ENCODE assay signal across 17 mouse cellular contexts in genomic region chr12:65216404-65216840, GRCm38 (mm10). TPM values are rescaled to one million over a fixed set of nuclear protein-coding genes. Genes with fewer than 3 reads are reported as not detected.
DNase-seq lines count a peak whose midpoint lies in the region; ATAC-seq and TF ChIP-seq lines count a peak whose summit lies in the region.
"Had no signal": no experiment of that assay in that cellular context is flagged by ENCODE, and none has a peak within 500 bp of the region (broad histone marks: within the 10 kb centered on the region; RNA-seq: fewer than 3 reads in every experiment).

No protein-coding gene starts in this region.

- TF ChIP-seq CTCF in CH12.LX (conservative IDR thresholded peaks at IDR 0.05 in 1 of 2, IDR thresholded peaks at IDR 0.05 in 1 of 2; ENCODE audit: low read depth in 2 of 2, low read length in 2 of 2) = no peak

- H3K4me2 ChIP-seq in CH12.LX (ENCODE audit: insufficient read depth, low read depth, poor library complexity, severe bottlenecking) = no peak overlapping the region
- H3K4me2 ChIP-seq in hindbrain, embryonic 12.5 days (replicated peaks) = no peak overlapping the region
- H3K4me2 ChIP-seq: heart, embryonic 11.5 days; limb, embryonic 15.5 days had no signal

- in situ Hi-C loops in CH12.LX (cut with MboI; ENCODE audit: low pct_ligation_motif_present, low pct_unique_long_range_greater_than_20kb, low sequenced_read_pairs) = no loop called here

- H3K79me2 ChIP-seq in CH12.LX (replicated peaks; ENCODE audit: control insufficient read depth, extremely low read depth, insufficient read depth, poor library complexity, severe bottlenecking) = no peaks in the 10 kb centered on the region

- WGBS in hindbrain, embryonic 12.5 days = 55% methylated on average over 6 of the region's 6 CpGs

- dilution Hi-C loops in CH12.LX (cut with MboI; ENCODE audit: extremely low pct_ligation_motif_present, extremely low pct_unique_long_range_greater_than_20kb, low sequenced_read_pairs) = no loop called here

- H3K9me3 ChIP-seq in CH12.LX (replicated peaks; ENCODE audit: low read length) = no peaks in the 10 kb centered on the region
- no peaks in the 10 kb centered on the region for H3K9me3 ChIP-seq in hindbrain, embryonic 12.5 days (replicated peaks)
- H3K9me3 ChIP-seq: limb, embryonic 15.5 days had no signal

- peaks cover 0 to 8% of the 10 kb centered on the region in 2 experiments; a peak in 2 of 4 replicates for H3K4me1 ChIP-seq in CH12.LX (ENCODE audit: control insufficient read depth in 1 of 2, insufficient read depth in 2 of 2)
- peaks cover 2% of the 10 kb centered on the region; the same call in 1 of the 2 replicates for H3K4me1 ChIP-seq in hindbrain, embryonic 12.5 days
- H3K4me1 ChIP-seq: limb, embryonic 15.5 days had no signal

- no peak for TF ChIP-seq RAD21 in CH12.LX (IDR thresholded peaks at IDR 0.05; ENCODE audit: low read depth, low read length)

- no peak overlapping the region for H3K4me3 ChIP-seq in CH12.LX (replicated peaks in 1 of 3; ENCODE audit: low read depth in 2 of 3, low read length in 2 of 3, poor library complexity in 1 of 3)
- no peak overlapping the region for H3K4me3 ChIP-seq in hindbrain, embryonic 12.5 days
- H3K4me3 ChIP-seq: erythroblast, embryonic 14.5 days; gastrocnemius, adult 2 months; limb, embryonic 15.5 days; myocyte had no signal

- H3K36me3 ChIP-seq in CH12.LX (replicated peaks in 1 of 2; ENCODE audit: control insufficient read depth in 1 of 2, insufficient read depth in 1 of 2, low read length in 1 of 2) = no peaks in the 10 kb centered on the region
- H3K36me3 ChIP-seq in hindbrain, embryonic 12.5 days = no peaks in the 10 kb centered on the region
- H3K36me3 ChIP-seq: limb, embryonic 15.5 days had no signal

- DNase-seq in CH12.LX (ENCODE audit: extremely low read depth) (peak; percentile 54), ES-CJ7 (ENCODE audit: low read depth, low spot score) (peak; percentile 13)
- peak; percentile 3 to 26 for DNase-seq in kidney, postnatal 36 days
- no peak for DNase-seq in ovary, postnatal 36 days (ENCODE audit: low spot score)
- no peak for DNase-seq in adrenal gland, postnatal 25 days
- no peak for DNase-seq in testis, postnatal 14 days (ENCODE audit: low spot score)
- DNase-seq: cerebellum, adult 9-11 months; gastrocnemius, adult 2 months; lung, adult 2 months had no signal

- peak; percentile 84 for ATAC-seq in hindbrain, embryonic 12.5 days (ENCODE audit: low FRiP score)

- no peak overlapping the region for H3K27ac ChIP-seq in CH12.LX (ENCODE audit: insufficient read depth, low read depth)
- H3K27ac ChIP-seq in hindbrain, embryonic 12.5 days = 0 out of 2 replicates have a peak overlapping the region, but pooled peaks have one; percentile 12
- H3K27ac ChIP-seq: gastrocnemius, adult 2 months; limb, embryonic 15.5 days had no signal

- no peak for TF ChIP-seq POLR2A in CH12.LX (IDR thresholded peaks at IDR 0.05; ENCODE audit: low read depth, low read length)

- no peak; the same call in 1 of the 2 replicates for TF ChIP-seq EP300 in CH12.LX (IDR thresholded peaks at IDR 0.05; ENCODE audit: low read length)

- no peak overlapping the region for H3K9ac ChIP-seq in CH12.LX (ENCODE audit: insufficient read depth, low read depth)
- no peak overlapping the region for H3K9ac ChIP-seq in hindbrain, embryonic 12.5 days
- H3K9ac ChIP-seq: limb, embryonic 15.5 days had no signal

- no peaks in the 10 kb centered on the region for H3K27me3 ChIP-seq in CH12.LX (replicated peaks)
- no peaks in the 10 kb centered on the region for H3K27me3 ChIP-seq in hindbrain, embryonic 12.5 days
- H3K27me3 ChIP-seq: limb, embryonic 15.5 days had no signal

TF ChIP-seq in CH12.LX, 34 proteins besides CTCF, POLR2A, EP300 and RAD21:
- TF ChIP-seq ZKSCAN1 (IDR thresholded peaks at IDR 0.05; ENCODE audit: borderline replicate concordance, low read depth, low read length) = no peak
- no peak for TF ChIP-seq ETS1 (conservative IDR thresholded peaks at IDR 0.05; ENCODE audit: low read depth, low read length)
- peak; percentile 36; the same call in 1 of the 2 replicates for TF ChIP-seq IRF4 (IDR thresholded peaks at IDR 0.05; ENCODE audit: low read depth, low read length)
- 0 out of 2 replicates have a peak, but pooled peaks have one; percentile 23 for TF ChIP-seq MAFK (IDR thresholded peaks at IDR 0.05; ENCODE audit: insufficient replicate concordance, low read length)
- TF ChIP-seq MAX (IDR thresholded peaks at IDR 0.05; ENCODE audit: low read length) = no peak
- no peak for TF ChIP-seq TCF12 (IDR thresholded peaks at IDR 0.05; ENCODE audit: low read depth, low read length)
- TF ChIP-seq CHD1 (IDR thresholded peaks at IDR 0.05; ENCODE audit: low read depth, low read length) = no peak
- TF ChIP-seq E2F4 (IDR thresholded peaks at IDR 0.05; ENCODE audit: insufficient replicate concordance, low read depth, low read length) = no peak
- TF ChIP-seq SIN3A (IDR thresholded peaks at IDR 0.05; ENCODE audit: low read length) = no peak
- 0 out of 2 replicates have a peak, but pooled peaks have one; percentile 7 for TF ChIP-seq BHLHE40 (IDR thresholded peaks at IDR 0.05; ENCODE audit: low read depth, low read length)
- TF ChIP-seq JUN (IDR thresholded peaks at IDR 0.05; ENCODE audit: insufficient read depth, low read depth, low read length) = no peak
- no peak for TF ChIP-seq MAZ (IDR thresholded peaks at IDR 0.05; ENCODE audit: low read depth, low read length)
- TF ChIP-seq SMC3 (IDR thresholded peaks at IDR 0.05; ENCODE audit: low read depth, low read length) = no peak

RNA-seq across cellular contexts. Expression of gene Wdr20rt, which starts 8.9 kb away (rescaled TPM):
- total RNA-seq in CH12.LX (2012; rRNA removed) (not detected in 2 replicates), CH12.LX (2014; rRNA removed) (not detected in 2 replicates)
- not detected in 2 replicates for polyA plus RNA-seq in CH12.LX (2012; ENCODE audit: insufficient read length, low read depth)
- not detected in 2 replicates for polyA plus RNA-seq in hindbrain, embryonic 12.5 days (2016; fragmentation: Nextera tagmentation; extraction: Ambion mirVana)
- not detected in 2 replicates for total RNA-seq in adrenal gland, postnatal 25 days (2021)
- total RNA-seq: gastrocnemius, adult 2 months; left cerebral cortex, postnatal 10 days had no signal
- polyA plus RNA-seq: erythroblast, embryonic 14.5 days; heart, embryonic 11.5 days; limb, embryonic 15.5 days; lung, adult 2 months; myocyte; small intestine, adult 2 months; stomach, embryonic 14.5 days had no signal

RNA-seq across cellular contexts. Expression of gene Mis18bp1, which starts 44.0 kb away (rescaled TPM):
- 12.0 and 14.4 TPM in 2 replicates for total RNA-seq in CH12.LX (2012; rRNA removed)
- total RNA-seq in CH12.LX (2014; rRNA removed) = 34.2 and 39.7 TPM in 2 replicates
- 22.7 and 27.5 TPM in 2 replicates for polyA plus RNA-seq in CH12.LX (2012; ENCODE audit: insufficient read length, low read depth)
- 42.0 and 42.1 TPM in 2 replicates for polyA plus RNA-seq in hindbrain, embryonic 12.5 days (2016; fragmentation: Nextera tagmentation; extraction: Ambion mirVana)
- 2.0 and 3.4 TPM in 2 replicates for total RNA-seq in adrenal gland, postnatal 25 days (2021)

Comparison
In these comparisons a context has a peak if more than half of its experiments do, and no peak if none do; other contexts are left out.
1. DNase-seq: peak in CH12.LX (single experiment), ES-CJ7 (single experiment) and kidney, postnatal 36 days (2 of 2); none in ovary, postnatal 36 days (single experiment), adrenal gland, postnatal 25 days (single experiment) and testis, postnatal 14 days (single experiment).